Mouse (Mus musculus) CH12.LX (cell line): ENCODE results near the gene Abhd2.

Source experiments
- CTCF ChIP-seq, 2 experiments: IDR thresholded peaks in 1 of 2; conservative IDR thresholded peaks in 1 of 2; 2 replicates each; pipeline ENCODE4 v1.5.1; 2011 to 2012; ENCODE audit warnings: low read depth in 2 of 2, low read length in 2 of 2, improper control_type of control experiment in 1 of 2, inconsistent platforms in 1 of 2, mild to moderate bottlenecking in 1 of 2, moderate library complexity in 1 of 2
- E2F4 ChIP-seq: IDR thresholded peaks from 2 replicates; pipeline ENCODE4 v1.6.1; 2011; ENCODE audit warnings: low read depth, low read length, improper control_type of control experiment; ENCODE audit not compliant: insufficient replicate concordance
- ELF1 ChIP-seq: IDR thresholded peaks from 2 replicates; pipeline ENCODE4 v1.6.1; 2014; ENCODE audit warnings: low read depth, mild to moderate bottlenecking, inconsistent platforms, low read length, improper control_type of control experiment
- EP300 ChIP-seq: IDR thresholded peaks from 2 replicates; pipeline ENCODE4 v1.6.1; 2011; ENCODE audit warnings: low read length, improper control_type of control experiment
- MAX ChIP-seq: IDR thresholded peaks from 2 replicates; pipeline ENCODE4 v1.6.1; 2011; ENCODE audit warnings: low read length, improper control_type of control experiment
- POLR2A ChIP-seq: IDR thresholded peaks from 2 replicates; pipeline ENCODE4 v1.6.1; 2011; ENCODE audit warnings: low read depth, mild to moderate bottlenecking, improper control_type of control experiment, low read length
- ZNF384 ChIP-seq: IDR thresholded peaks from 2 replicates; pipeline ENCODE4 v1.6.1; 2012; ENCODE audit warnings: low read depth, low read length, improper control_type of control experiment, inconsistent platforms

- TF ChIP-seq CTCF (conservative IDR thresholded peaks at IDR 0.05 in 1 of 2, IDR thresholded peaks at IDR 0.05 in 1 of 2; ENCODE audit: low read depth in 2 of 2, low read length in 2 of 2) (no peak), ELF1 (no peak), E2F4 (no peak), MAX (no peak), ZNF384 (no peak), POLR2A (no peak), EP300 (no peak)
Measured at GRCm38 (mm10) chr7:79269411-79269810, 3.6 kb upstream of the Abhd2 start.
